Mouse (Mus musculus) bone marrow macrophage, adult 2 months (primary cell): Measurements from ENCODE around the gene Syt1.

Source experiments
- CTCF ChIP-seq: IDR thresholded peaks from 2 replicates; pipeline ENCODE4 v1.5.1; 2012; ENCODE audit warnings: low read depth, mild to moderate bottlenecking, low read length, moderate library complexity
- POLR2A ChIP-seq: IDR thresholded peaks from 2 replicates; pipeline ENCODE4 v1.6.1; 2012; ENCODE audit warnings: mild to moderate bottlenecking, low read depth, low read length, borderline replicate concordance

DNA sequence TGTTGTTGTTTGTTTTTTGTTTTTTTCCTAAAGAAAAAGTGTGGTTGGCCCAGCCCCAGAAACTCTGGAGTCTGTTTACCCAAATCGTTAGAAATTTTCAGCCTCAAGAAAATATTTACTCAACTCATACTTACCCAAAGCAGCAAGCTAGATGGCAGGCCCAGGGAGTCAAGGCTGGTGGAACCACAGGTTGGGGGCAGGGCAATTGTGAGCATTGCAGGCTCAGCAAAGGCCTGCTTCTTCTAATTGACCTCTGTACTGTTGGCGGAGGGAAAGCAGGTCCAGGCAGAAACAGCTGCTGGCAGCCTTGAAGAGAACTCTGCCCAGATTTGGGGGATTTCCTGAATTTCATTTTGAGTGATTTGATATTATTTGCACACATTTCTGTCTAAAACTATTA is 557.2 kb downstream of the Syt1 start:
- TF ChIP-seq CTCF (no peak), POLR2A (no peak)
